Mouse (Mus musculus): Measurements from ENCODE around the gene Slc25a25.

DNA sequence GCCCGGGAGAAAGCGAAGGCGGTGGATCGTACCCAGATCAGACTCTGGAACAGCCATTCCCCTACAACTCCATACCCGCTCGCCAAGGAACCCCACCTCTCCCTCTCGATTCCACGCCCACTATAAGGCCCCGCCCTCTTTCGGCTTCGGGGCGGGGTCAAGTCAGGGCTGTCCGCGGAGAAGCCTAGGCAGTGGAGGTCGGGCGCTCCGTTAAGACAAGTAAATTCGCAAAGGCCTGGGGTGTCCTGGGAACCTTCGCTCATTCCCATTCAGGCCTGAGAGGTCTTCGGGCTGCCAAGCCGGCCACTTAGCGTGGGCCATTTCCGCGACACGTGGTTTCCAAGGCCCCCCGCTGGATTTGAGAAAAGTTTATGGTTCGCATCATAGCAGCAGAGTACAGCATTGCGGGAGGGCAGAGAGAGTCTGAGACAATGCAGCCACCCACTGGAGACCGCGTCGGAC lies 55.7 kb downstream of the Slc25a25 start, which contains the start of gene Ptges2:
- TF ChIP-seq CTCF (IDR thresholded peaks at IDR 0.05; ENCODE audit: low read depth) (no peak), EP300 (optimal IDR thresholded peaks at IDR 0.05) (no peak)
